Comparison of ENCODE assay signal across 23 mouse cellular contexts in genomic region chr2:52547331-52547730, GRCm38 (mm10).
DNase-seq lines count a peak whose midpoint lies in the region; ATAC-seq lines count a peak whose summit lies in the region.
"Had no signal": no experiment of that assay in that cellular context is flagged by ENCODE, and none has a peak within 500 bp of the region (broad histone marks: within the 10 kb centered on the region; RNA-seq: fewer than 3 reads in every experiment).

No protein-coding gene starts in this region.

- no peak for DNase-seq in frontal cortex, postnatal 14 days (ENCODE audit: low spot score in 2 of 2)
- peak; percentile 2 for DNase-seq in heart, embryonic 10.5 days (ENCODE audit: low spot score)
- DNase-seq in B cell, adult 2 months = no peak
- DNase-seq: adrenal gland, adult 8-10 months; adrenal gland, postnatal 14 days; adrenal gland, postnatal 36 days; cerebellum, adult 11 months; cerebellum, adult 18-20 months; cerebellum, adult 8-10 months; cerebellum, adult 9-11 months; cerebellum, postnatal 14 days; forebrain, postnatal 0 days had no signal

- no peak overlapping the region for H3K4me3 ChIP-seq in heart, embryonic 10.5 days
- H3K4me3 ChIP-seq in heart, embryonic 11.5 days (ENCODE audit: low read depth, low read length) = no peak overlapping the region
- H3K4me3 ChIP-seq: embryonic facial prominence, embryonic 10.5 days; embryonic facial prominence, embryonic 12.5 days; forebrain, embryonic 13.5 days; forebrain, embryonic 15.5 days had no signal

- no peak overlapping the region for H3K4me2 ChIP-seq in heart, embryonic 11.5 days
- H3K4me2 ChIP-seq: embryonic facial prominence, embryonic 12.5 days; forebrain, embryonic 13.5 days; forebrain, embryonic 15.5 days had no signal

- H3K27ac ChIP-seq in heart, embryonic 10.5 days = no peak overlapping the region
- no peak overlapping the region for H3K27ac ChIP-seq in heart, embryonic 11.5 days (ENCODE audit: low read depth, low read length)
- H3K27ac ChIP-seq: embryonic facial prominence, embryonic 10.5 days; embryonic facial prominence, embryonic 12.5 days; forebrain, embryonic 13.5 days; forebrain, embryonic 15.5 days had no signal

- no peaks in the 10 kb centered on the region for H3K9me3 ChIP-seq in heart, embryonic 10.5 days
- H3K9me3 ChIP-seq in heart, embryonic 11.5 days (replicated peaks; ENCODE audit: control insufficient read depth, low read length) = no peaks in the 10 kb centered on the region
- H3K9me3 ChIP-seq: embryonic facial prominence, embryonic 10.5 days; embryonic facial prominence, embryonic 12.5 days; forebrain, embryonic 13.5 days; forebrain, embryonic 15.5 days; G1E had no signal

- no peaks in the 10 kb centered on the region for H3K4me1 ChIP-seq in heart, embryonic 10.5 days
- H3K4me1 ChIP-seq in heart, embryonic 11.5 days (ENCODE audit: control insufficient read depth, insufficient read depth, low read length) = no peaks in the 10 kb centered on the region
- H3K4me1 ChIP-seq: embryonic facial prominence, embryonic 10.5 days; embryonic facial prominence, embryonic 12.5 days; forebrain, embryonic 13.5 days; forebrain, embryonic 15.5 days had no signal

- WGBS in heart, embryonic 10.5 days = 82% methylated on average over 11 of the region's 11 CpGs
- WGBS in heart, embryonic 11.5 days (ENCODE audit: insufficient replicate concordance) = 85% methylated on average over 11 of the region's 11 CpGs

- H3K36me3 ChIP-seq in heart, embryonic 10.5 days = no peaks in the 10 kb centered on the region
- H3K36me3 ChIP-seq in heart, embryonic 11.5 days (ENCODE audit: control insufficient read depth, insufficient read depth, low read length) = no peaks in the 10 kb centered on the region
- H3K36me3 ChIP-seq: embryonic facial prominence, embryonic 10.5 days; embryonic facial prominence, embryonic 12.5 days; forebrain, embryonic 15.5 days; G1E had no signal

- ATAC-seq in frontal cortex, adult (ENCODE audit: low TSS enrichment) = peak; percentile 75
- ATAC-seq in heart, embryonic 11.5 days (replicated peaks; ENCODE audit: insufficient number of reproducible peaks, low FRiP score, low TSS enrichment) = no peak
- ATAC-seq: activated CD4-positive, CD25-positive, alpha-beta regulatory T cell, adult 4 months; CD4-positive, CD25-positive, alpha-beta regulatory T cell, adult 4 months; forebrain, embryonic 13.5 days; forebrain, embryonic 15.5 days; forebrain, postnatal 0 days; Patski had no signal

- no peaks in the 10 kb centered on the region for H3K27me3 ChIP-seq in heart, embryonic 10.5 days (ENCODE audit: insufficient read depth, poor library complexity, severe bottlenecking)
- H3K27me3 ChIP-seq in heart, embryonic 11.5 days (ENCODE audit: control insufficient read depth, insufficient read depth, low read length) = no peaks in the 10 kb centered on the region
- H3K27me3 ChIP-seq: CH12.LX; embryonic facial prominence, embryonic 12.5 days; forebrain, embryonic 13.5 days; forebrain, embryonic 15.5 days; Patski had no signal

- no peak overlapping the region for H3K9ac ChIP-seq in heart, embryonic 11.5 days (ENCODE audit: low read depth, low read length)
- H3K9ac ChIP-seq: embryonic facial prominence, embryonic 12.5 days; forebrain, embryonic 13.5 days; forebrain, embryonic 15.5 days; forebrain, postnatal 0 days had no signal
